Comparison of ENCODE assay signal across 16 mouse cellular contexts in genomic region chr13:48017649-48018048, GRCm38 (mm10).
DNase-seq lines count a peak whose midpoint lies in the region; ATAC-seq lines count a peak whose summit lies in the region.
"Had no signal": no experiment of that assay in that cellular context is flagged by ENCODE, and none has a peak within 500 bp of the region (broad histone marks: within the 10 kb centered on the region; RNA-seq: fewer than 3 reads in every experiment).

No protein-coding gene starts in this region.

- no peaks in the 10 kb centered on the region for H3K36me3 ChIP-seq in hindbrain, embryonic 10.5 days
- H3K36me3 ChIP-seq in hindbrain, embryonic 12.5 days = no peaks in the 10 kb centered on the region
- no peaks in the 10 kb centered on the region for H3K36me3 ChIP-seq in kidney, embryonic 15.5 days
- H3K36me3 ChIP-seq in stomach, embryonic 15.5 days = no peaks in the 10 kb centered on the region
- H3K36me3 ChIP-seq: limb, embryonic 10.5 days had no signal

- H3K27ac ChIP-seq in hindbrain, embryonic 10.5 days = peak overlapping the region; percentile 59; the same call in 1 of the 2 replicates
- H3K27ac ChIP-seq in hindbrain, embryonic 12.5 days = no peak overlapping the region
- no peak overlapping the region for H3K27ac ChIP-seq in kidney, embryonic 15.5 days
- no peak overlapping the region for H3K27ac ChIP-seq in stomach, embryonic 15.5 days
- H3K27ac ChIP-seq: kidney, postnatal 0 days; limb, embryonic 10.5 days had no signal

- no peak for ATAC-seq in hindbrain, embryonic 12.5 days (ENCODE audit: low FRiP score)
- 0 out of 2 replicates have a peak, but pooled peaks have one; percentile 18 for ATAC-seq in kidney, embryonic 15.5 days (replicated peaks; ENCODE audit: low FRiP score)
- ATAC-seq in stomach, embryonic 15.5 days (ENCODE audit: insufficient read depth, low FRiP score, low read depth) = peak; percentile 14; the same call in 1 of the 2 replicates
- ATAC-seq: forebrain, postnatal 0 days; liver, postnatal 0 days had no signal

- 82% methylated on average over 8 of the region's 8 CpGs for WGBS in hindbrain, embryonic 10.5 days
- 79% methylated on average over 8 of the region's 8 CpGs for WGBS in hindbrain, embryonic 12.5 days
- 68% methylated on average over 8 of the region's 8 CpGs for WGBS in kidney, embryonic 15.5 days
- WGBS in stomach, embryonic 15.5 days = 64% methylated on average over 8 of the region's 8 CpGs

- no peak overlapping the region for H3K4me2 ChIP-seq in hindbrain, embryonic 12.5 days (replicated peaks)
- H3K4me2 ChIP-seq in kidney, embryonic 15.5 days = no peak overlapping the region
- H3K4me2 ChIP-seq in stomach, embryonic 15.5 days = no peak overlapping the region

- no peaks in the 10 kb centered on the region for H3K27me3 ChIP-seq in hindbrain, embryonic 10.5 days (ENCODE audit: insufficient read depth, poor library complexity, severe bottlenecking)
- no peaks in the 10 kb centered on the region for H3K27me3 ChIP-seq in hindbrain, embryonic 12.5 days
- H3K27me3 ChIP-seq in kidney, embryonic 15.5 days = no peaks in the 10 kb centered on the region
- no peaks in the 10 kb centered on the region for H3K27me3 ChIP-seq in stomach, embryonic 15.5 days (replicated peaks)

- H3K9me3 ChIP-seq in hindbrain, embryonic 10.5 days = no peaks in the 10 kb centered on the region
- no peaks in the 10 kb centered on the region for H3K9me3 ChIP-seq in hindbrain, embryonic 12.5 days (replicated peaks)
- H3K9me3 ChIP-seq in kidney, embryonic 15.5 days (replicated peaks) = no peaks in the 10 kb centered on the region
- no peaks in the 10 kb centered on the region for H3K9me3 ChIP-seq in stomach, embryonic 15.5 days
- H3K9me3 ChIP-seq: limb, embryonic 10.5 days had no signal

- H3K4me1 ChIP-seq in hindbrain, embryonic 10.5 days (replicated peaks) = peaks cover 28% of the 10 kb centered on the region
- H3K4me1 ChIP-seq in hindbrain, embryonic 12.5 days = peaks cover 19% of the 10 kb centered on the region
- peaks cover 7% of the 10 kb centered on the region for H3K4me1 ChIP-seq in kidney, embryonic 15.5 days
- 0 out of 2 replicates have a peak, but pooled peaks cover 5% of the 10 kb centered on the region for H3K4me1 ChIP-seq in stomach, embryonic 15.5 days

- H3K4me3 ChIP-seq in hindbrain, embryonic 10.5 days = no peak overlapping the region
- H3K4me3 ChIP-seq in hindbrain, embryonic 12.5 days = no peak overlapping the region
- no peak overlapping the region for H3K4me3 ChIP-seq in kidney, embryonic 15.5 days (replicated peaks)
- H3K4me3 ChIP-seq in stomach, embryonic 15.5 days (replicated peaks) = no peak overlapping the region
- H3K4me3 ChIP-seq: limb, embryonic 10.5 days had no signal

- no peak for DNase-seq in hindbrain, embryonic 10.5 days (ENCODE audit: low spot score)
- peak; percentile 30 to 39 for DNase-seq in urinary bladder, adult 18-20 months (ENCODE audit: low spot score in 2 of 2)
- DNase-seq in urinary bladder, postnatal 10 days (ENCODE audit: low spot score) = no peak
- no peak for DNase-seq in thymus, postnatal 0 days (ENCODE audit: low spot score)
- DNase-seq in layer of hippocampus, postnatal 25 days (ENCODE audit: extremely low spot score in 1 of 2, low spot score in 1 of 2) = no peak
- DNase-seq: adrenal gland, adult 2 months; cerebellum, postnatal 10 days; forebrain, postnatal 0 days; liver, postnatal 0 days; lung, postnatal 10 days; retina, postnatal 1 day had no signal

- no peak overlapping the region for H3K9ac ChIP-seq in hindbrain, embryonic 12.5 days
- H3K9ac ChIP-seq in kidney, embryonic 15.5 days = no peak overlapping the region
- H3K9ac ChIP-seq in stomach, embryonic 15.5 days = no peak overlapping the region
- H3K9ac ChIP-seq: forebrain, postnatal 0 days; liver, postnatal 0 days had no signal

Comparison
In these comparisons a context has a peak if more than half of its experiments do, and no peak if none do; other contexts are left out.
1. DNase-seq: peak in urinary bladder, adult 18-20 months (2 of 2); none in hindbrain, embryonic 10.5 days (single experiment), urinary bladder, postnatal 10 days (single experiment), thymus, postnatal 0 days (single experiment) and layer of hippocampus, postnatal 25 days (0 of 2).